Mouse (Mus musculus): ENCODE measurements around the gene Zfp526.

The Zfp526 gene

DNA sequence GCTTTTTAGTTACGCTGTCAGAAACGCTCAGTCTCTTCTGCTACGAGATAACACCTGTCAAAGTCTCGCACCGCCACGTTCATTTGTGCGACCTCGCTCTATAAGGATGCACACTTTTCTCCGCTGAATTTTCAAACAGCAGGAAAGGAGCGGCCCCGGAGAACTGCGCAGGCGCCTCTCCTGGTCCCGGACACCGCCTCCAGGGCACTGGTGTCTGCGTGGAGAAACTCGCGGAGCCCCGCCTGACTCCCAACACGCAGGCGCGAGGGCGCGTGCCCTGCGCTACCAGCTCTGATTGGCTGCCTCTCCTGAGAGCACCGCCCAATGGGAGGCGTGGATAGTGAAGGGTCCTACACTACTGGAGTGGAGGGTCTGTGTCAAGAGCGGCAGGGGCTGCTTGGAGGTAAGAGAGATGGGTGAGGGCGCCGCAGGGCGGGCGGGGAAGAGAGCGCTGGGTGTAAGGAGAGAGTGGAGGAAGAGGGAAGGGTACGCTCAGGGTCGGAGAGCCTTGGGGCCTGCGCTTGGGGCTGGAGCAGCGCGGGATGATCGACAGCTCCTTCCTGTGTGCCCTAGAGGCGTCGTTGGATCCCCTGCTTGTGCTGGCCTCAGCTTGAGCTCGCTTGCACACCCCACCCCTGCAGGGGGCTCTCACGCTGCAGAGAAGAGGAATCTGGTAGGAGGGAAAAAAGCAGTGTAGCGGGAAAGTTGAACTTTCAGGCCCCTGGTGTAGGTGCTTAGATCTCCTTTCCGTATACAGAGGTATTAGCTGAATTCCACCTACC is at the start of gene Zfp526:
Zfp526 (plus strand) TSS at position 324 of the 782 bp plus-strand sequence.
- peak; percentile 98 for DNase-seq (ENCODE audit: low spot score)

DNA sequence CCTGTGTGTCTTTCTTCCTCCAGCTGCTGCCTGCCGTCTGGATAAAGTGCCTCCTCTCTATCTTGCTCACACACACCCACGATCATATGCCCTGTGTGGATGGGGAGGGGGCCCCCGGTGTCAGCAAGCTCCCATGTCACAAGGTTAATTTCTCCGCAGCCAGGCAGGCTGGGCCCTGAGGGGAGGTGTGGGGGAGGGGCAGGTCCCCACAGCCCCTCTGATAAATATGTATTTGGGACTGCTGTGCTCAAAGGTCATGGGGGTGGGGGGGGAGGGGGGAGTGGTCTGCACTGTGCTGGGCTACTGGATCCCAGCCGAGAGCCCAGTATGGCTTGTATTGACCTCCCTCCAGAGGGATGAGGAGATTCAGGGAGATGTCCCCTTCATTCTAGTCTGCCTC is 48.6 kb upstream of the Zfp526 start:
- no peak for DNase-seq (ENCODE audit: low spot score)

DNA sequence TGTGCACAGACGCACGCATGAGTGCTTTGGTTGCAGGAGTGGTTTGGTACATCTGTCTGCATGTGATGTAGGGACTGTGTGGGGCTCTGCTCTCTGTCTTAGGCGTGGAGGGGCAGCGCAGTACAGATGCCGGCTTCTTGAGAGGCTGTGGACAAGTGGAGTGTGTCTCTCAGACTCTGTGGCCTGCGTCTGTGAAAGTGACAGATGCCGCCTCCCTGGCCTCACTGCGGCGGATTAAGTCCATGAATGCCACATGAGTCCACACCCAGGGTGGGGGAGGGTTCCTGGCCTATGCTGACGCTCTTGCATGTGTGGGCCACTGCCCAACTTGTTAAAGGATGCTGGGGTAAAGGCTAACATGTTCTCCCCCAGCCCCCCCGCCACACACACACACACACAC is 46.9 kb upstream of the Zfp526 start:
- DNase-seq (ENCODE audit: low spot score) = no peak

- DNase-seq (ENCODE audit: low spot score) = no peak
These were observed 42.9 kb upstream of the Zfp526 start for GRCm38 (mm10) chr7:25178317-25178716.

DNA sequence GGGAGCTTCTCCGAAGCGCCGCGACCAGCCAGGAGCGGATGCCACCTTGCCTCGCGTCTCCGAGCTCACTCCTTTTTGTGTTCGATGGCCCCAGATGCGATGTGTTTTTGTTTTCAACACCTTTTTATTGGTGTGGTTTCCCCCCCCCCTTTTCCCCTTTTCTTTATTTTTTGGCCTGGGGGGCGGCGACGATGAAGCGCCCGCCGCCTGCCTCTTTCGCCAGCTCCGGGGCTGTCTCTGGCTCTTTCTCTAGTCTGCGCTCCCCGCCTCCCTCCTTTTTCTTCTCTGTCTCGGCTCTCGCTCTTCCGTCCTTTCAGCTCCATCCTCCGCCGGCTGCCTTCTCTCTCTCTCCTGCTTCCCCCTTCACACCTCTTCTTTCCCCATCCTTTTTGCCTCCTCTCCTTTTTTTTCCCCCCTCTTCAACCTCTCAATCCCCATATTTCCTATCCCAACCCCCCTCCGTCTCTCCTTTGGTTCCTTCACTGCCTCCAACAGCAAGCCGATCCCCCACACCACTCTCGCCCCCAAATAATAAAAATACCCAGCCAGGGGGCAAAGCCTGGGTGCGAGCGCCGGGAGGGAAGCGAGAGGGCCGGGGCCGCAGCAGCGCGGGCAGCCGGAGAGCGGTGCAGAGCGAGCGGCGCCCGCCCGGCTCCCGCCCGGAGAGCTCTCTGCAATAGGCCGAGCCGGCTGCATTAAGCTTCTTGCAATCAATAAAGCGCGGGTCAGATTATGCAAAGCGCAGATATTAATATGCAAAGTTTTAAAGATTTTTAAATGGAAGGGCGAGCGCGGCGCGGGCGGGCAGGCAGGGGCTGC is 42.2 kb upstream of the Zfp526 start:
- DNase-seq (ENCODE audit: low spot score) = no peak

- peak; percentile 62 for DNase-seq (ENCODE audit: low spot score)
These were observed 41.5 kb upstream of the Zfp526 start, which contains the start of gene Pou2f2 for GRCm38 (mm10) chr7:25179606-25180161. TSS of gene Pou2f2 (minus strand) at chr7:25179726.

DNA sequence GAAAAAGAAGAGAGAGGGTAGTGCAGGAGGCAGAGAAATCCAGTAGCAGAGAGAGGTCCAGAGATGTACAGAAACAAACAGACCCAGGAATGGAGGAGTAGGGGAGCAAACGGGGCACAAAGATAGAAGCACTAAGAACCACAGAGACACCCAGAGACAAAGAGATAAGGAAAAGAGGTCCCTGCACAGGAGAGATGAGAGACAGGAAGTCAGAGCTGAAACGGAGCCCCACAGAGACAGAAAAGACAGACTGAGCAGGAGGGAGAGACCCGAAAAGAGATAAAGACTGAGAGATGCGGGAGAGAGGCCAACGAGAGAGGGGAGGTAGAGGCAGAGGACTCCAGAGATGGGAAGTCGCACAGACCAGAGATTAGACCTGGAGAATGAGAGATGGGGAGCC is 40.7 kb upstream of the Zfp526 start:
- DNase-seq (ENCODE audit: low spot score) = no peak

DNA sequence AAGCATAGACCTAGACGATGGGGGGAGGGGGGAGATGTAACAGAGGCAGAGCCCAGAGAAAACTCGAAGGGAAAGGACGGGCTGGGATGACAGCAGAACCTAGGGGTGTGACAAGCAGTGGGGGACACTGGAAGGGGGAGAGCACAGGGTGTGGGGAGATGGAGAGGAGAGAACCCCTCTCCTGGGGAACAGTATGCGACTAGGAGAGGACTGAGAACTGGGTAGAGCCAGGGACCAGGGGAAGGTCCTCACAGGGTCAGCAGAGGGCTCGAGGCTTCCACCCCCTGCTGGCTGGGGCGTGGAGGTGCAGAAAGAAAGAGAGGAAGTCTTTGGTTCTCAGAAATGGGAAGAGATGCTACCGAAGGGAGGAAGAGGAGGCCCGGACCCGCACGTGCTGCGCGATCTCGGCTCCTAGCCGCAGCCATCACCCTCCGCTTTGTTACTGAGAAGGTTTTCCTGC is 39.9 kb upstream of the Zfp526 start:
- peak; percentile 19 for DNase-seq (ENCODE audit: low spot score)

DNA sequence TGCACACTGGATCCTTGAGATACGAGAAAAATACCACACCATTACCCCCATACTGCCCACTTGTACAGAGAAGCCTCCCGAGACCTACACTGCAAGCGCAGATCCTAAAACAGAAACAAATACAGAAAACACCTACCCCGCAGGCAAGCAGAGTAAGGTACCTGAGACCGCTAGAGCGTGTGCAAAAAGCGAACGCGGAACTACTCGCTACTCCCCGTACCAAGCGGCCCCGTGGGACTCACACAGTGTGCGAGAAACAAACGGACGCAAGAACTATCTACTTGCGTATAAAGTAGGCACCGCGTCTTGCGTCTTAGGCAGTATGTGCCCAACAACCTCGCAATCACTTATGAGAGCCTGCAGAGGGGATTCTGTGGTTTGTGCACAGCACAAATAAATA is 39.4 kb upstream of the Zfp526 start:
- DNase-seq (ENCODE audit: low spot score) = no peak

- no peak for DNase-seq (ENCODE audit: low spot score)
These were observed 37.1 kb upstream of the Zfp526 start for GRCm38 (mm10) chr7:25184091-25184490.

DNA sequence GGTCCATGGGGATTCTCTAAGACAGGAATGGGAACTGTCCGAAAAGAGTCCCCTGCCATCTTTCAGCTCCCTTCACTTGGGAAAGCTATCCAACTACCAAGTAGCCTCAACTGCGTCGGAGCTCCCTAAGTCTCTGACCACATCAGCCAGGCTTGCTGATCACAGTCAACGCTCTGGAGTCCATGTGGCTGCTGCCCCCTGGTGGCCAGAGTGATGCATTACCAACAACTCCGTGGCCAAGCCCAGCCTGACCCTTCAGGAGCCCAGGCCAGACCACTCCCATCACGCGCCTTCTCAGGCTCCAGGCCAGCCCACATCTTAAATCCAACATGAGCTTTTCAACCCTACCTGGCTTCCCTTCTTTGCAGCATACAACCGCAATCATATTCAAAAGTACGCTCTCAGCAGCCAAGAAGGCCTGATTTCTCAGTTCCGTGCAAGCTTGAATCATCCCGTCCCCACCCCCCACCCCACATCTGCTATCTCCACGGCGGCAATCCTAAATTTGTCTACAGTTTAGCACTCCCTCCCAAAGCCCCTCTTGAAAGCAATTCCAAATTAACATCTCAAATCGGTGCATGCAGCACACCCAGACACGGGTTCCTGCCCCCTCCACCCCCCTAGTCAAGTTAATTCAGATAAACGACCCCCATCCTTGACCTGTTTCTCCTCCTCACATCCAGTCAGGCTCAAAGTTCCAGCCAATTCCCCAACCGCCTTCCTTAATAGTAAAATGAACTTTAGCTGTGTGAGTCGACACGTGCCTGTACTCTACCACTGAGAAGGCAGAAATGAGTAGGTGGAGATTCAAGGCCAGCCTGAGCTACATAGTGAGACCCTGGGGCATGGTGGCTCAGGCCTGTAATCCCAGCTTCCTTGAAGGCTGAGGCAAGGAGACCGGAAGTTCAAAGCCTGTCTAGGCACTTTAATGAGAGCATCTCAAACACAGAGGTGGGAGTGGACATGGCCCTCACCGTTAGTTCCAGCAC is 33.3 kb upstream of the Zfp526 start:
- DNase-seq (ENCODE audit: low spot score) = peak; percentile 81

- no peak for DNase-seq (ENCODE audit: low spot score)
These were observed 30.4 kb upstream of the Zfp526 start for GRCm38 (mm10) chr7:25190806-25191205.

DNA sequence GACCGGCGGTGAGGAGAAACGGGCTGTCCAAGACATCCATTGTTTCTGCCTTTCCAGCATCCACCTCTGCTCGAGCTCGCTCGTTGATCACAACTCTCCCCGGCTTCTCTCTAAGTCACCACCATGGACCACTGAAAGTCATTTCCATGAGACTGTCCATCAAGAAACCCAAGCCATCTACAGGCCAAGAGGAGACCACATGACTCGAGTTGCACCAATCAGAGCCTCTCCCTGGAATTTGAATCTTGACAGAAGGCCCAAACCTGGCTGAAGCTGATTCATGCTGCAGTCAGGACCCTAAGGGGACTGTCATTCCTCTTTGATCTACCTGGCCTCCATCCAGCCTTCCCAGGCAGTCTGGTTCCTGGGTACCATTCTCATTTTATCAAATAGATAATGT is 29.1 kb upstream of the Zfp526 start:
- DNase-seq (ENCODE audit: low spot score) = no peak

DNA sequence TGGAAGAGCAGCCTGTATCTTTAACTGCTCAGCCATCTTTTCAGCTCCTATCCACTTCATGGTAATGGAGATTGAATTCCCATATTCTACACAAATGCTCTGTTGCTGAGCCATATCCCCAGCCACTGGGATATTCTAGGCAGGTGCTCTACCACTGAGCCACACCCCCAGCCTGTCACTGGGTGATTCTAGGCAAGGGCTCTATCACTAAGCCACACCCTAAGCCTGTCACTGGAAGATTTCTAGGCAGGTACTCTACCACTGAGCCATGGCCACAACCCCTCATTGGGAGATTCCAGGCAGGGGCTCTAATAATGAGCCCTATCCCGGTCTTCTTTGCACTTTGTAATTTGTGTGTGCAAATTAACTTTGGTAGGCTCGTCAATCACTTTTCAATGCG is 26.1 kb upstream of the Zfp526 start:
- DNase-seq (ENCODE audit: low spot score) = no peak

DNA sequence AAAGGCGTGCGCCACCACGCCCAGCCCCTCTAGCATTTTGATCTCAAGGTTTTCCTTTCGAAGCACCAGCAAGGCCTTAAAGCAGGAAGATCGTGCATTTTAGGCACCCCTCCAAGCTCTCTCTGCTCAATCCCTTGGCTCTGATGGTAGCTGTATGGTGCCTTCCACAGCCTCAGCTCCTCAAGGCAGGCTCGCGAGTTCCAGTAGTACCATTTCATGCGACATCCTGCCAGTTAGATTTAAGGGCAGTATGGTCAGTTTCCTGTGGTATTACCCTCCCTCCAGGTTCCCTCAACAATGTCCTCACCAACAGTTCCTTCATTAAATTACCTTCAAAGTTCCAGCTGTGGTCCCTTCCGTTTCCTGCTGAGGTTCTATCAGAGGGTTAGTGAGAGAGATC is 25.1 kb upstream of the Zfp526 start:
- no peak for DNase-seq (ENCODE audit: low spot score)

- DNase-seq (ENCODE audit: low spot score) = peak; percentile 74
These were observed 23.7 kb upstream of the Zfp526 start for GRCm38 (mm10) chr7:25197384-25198018.

DNA sequence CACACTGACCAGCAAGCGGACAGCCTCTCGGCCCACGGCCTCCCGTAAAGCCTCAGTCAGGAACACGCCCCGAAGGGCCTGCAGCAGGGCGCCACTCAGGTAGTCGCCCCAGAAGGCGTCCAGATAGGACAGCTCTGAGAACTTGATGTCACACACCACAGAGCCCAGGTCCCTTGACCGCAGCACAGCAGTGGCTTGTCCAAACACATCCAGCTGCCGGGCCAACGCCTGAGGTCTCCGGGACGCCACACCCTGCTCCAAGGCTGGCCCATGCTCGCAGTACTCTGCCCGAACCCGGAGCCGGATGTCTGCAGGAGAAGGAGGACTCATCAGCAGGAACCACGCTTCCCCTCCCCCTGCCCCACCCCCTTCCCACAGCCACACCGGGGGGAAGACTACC is 17.6 kb upstream of the Zfp526 start:
- no peak for DNase-seq (ENCODE audit: low spot score)

GRCm38 (mm10) chr7:25205355-25206093 is 15.7 kb upstream of the Zfp526 start:
- DNase-seq (ENCODE audit: low spot score) = no peak

DNA sequence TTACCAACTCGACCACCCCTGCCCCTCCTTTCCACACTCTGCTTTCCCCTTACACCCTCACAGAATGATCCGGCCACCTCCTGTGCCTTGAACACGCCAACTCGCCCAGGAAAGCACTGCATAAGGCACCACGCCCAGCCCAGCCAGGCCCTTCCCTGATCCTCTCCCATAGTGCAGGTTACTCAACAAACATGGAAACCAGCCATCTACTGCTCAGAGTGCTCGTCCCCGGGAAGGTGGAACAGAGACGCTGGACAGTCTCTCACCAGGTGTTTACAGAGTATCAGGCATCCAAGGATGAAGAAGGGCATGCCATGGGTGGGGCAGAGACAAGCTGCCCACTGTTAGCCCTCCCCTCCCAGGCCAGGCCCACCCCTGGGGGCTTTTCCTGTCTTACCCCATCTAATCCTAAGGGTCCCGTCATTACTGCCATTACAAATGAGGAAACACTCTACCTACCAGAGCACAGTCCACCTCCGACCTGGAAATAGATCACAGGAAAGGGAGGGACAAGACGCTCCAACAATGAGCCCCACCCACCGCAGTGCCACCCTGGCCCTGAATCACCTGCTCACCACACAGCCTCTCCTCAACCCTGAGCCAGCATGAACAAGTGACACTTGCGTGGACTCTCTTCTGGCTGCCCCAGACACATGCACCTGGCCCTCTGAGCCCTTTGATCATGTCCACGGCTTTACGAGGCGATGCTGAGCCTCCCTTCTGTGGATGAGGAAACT is 15.0 kb upstream of the Zfp526 start:
- no peak for DNase-seq (ENCODE audit: low spot score)

- no peak for DNase-seq (ENCODE audit: low spot score)
These were observed 12.0 kb upstream of the Zfp526 start for GRCm38 (mm10) chr7:25209161-25209622.

Data from yolk sac, embryonic 10.5 days (tissue).